Mouse (Mus musculus) CH12.LX (cell line): Measurements from ENCODE around the gene Nob1. TPM values are rescaled to one million over a fixed set of nuclear protein-coding genes. Genes with fewer than 3 reads are reported as not detected.

Experiments
- DNase-seq: peaks from one replicate; pipeline ENCODE4 v3.0.0-alpha.2; 2013; ENCODE audit errors: extremely low read depth
- H3K27ac ChIP-seq: 2 replicates; pipeline ENCODE4 v1.5.1; 2012; ENCODE audit warnings: low read depth, mild to moderate bottlenecking, control low read depth, moderate library complexity; ENCODE audit not compliant: insufficient read depth
- H3K27me3 ChIP-seq: replicated peaks from 2 replicates; pipeline ENCODE3; 2012; ENCODE audit warnings: inconsistent platforms
- H3K36me3 ChIP-seq, 2 experiments: replicated peaks in 1 of 2; 2 replicates each; pipeline versions ENCODE3 to v1.6.1; 2012; ENCODE audit warnings: inconsistent platforms in 1 of 2, low read length in 1 of 2, mild to moderate bottlenecking in 1 of 2, mixed read lengths in 1 of 2, moderate library complexity in 1 of 2; ENCODE audit not compliant: control insufficient read depth in 1 of 2, insufficient read depth in 1 of 2
- H3K4me1 ChIP-seq, 2 experiments: 2 replicates each; pipeline ENCODE4 v1.6.1; 2012; ENCODE audit warnings: inconsistent platforms in 1 of 2, moderate library complexity in 1 of 2; ENCODE audit not compliant: insufficient read depth in 2 of 2, control insufficient read depth in 1 of 2
- H3K4me2 ChIP-seq: 2 replicates; pipeline ENCODE4 v1.6.1; 2012; ENCODE audit warnings: low read depth, mild to moderate bottlenecking, control low read depth; ENCODE audit not compliant: poor library complexity, insufficient read depth, severe bottlenecking
- H3K4me3 ChIP-seq, 3 experiments: fragments of 150-350 bp in 1 of 3; sonication (generic) in 1 of 3; replicated peaks in 1 of 3; 2 replicates each; pipeline versions ENCODE3 to v1.5.1; 2011 to 2012; ENCODE audit warnings: low read depth in 2 of 3, low read length in 2 of 3, mild to moderate bottlenecking in 2 of 3, moderate library complexity in 2 of 3, control low read depth in 1 of 3, improper control_type of control experiment in 1 of 3, inconsistent platforms in 1 of 3, mixed read lengths in 1 of 3; ENCODE audit not compliant: poor library complexity in 1 of 3
- H3K79me2 ChIP-seq: replicated peaks from 2 replicates; pipeline ENCODE4 v1.6.1; 2012; ENCODE audit warnings: mild to moderate bottlenecking, moderate library complexity; ENCODE audit not compliant: control insufficient read depth, poor library complexity, insufficient read depth, severe bottlenecking; ENCODE audit errors: extremely low read depth
- H3K9ac ChIP-seq: 2 replicates; pipeline ENCODE4 v1.6.1; 2012; ENCODE audit warnings: low read depth, mild to moderate bottlenecking, control low read depth, moderate library complexity; ENCODE audit not compliant: insufficient read depth
- H3K9me3 ChIP-seq: replicated peaks from 2 replicates; pipeline ENCODE3; 2012; ENCODE audit warnings: low read length, inconsistent platforms, mixed read lengths
- BHLHE40 ChIP-seq: IDR thresholded peaks from 2 replicates; pipeline ENCODE4 v1.6.1; 2011; ENCODE audit warnings: mild to moderate bottlenecking, low read depth, low read length, improper control_type of control experiment
- CHD2 ChIP-seq: IDR thresholded peaks from 2 replicates; pipeline ENCODE4 v1.6.1; 2011; ENCODE audit warnings: low read length, improper control_type of control experiment
- E2F4 ChIP-seq: IDR thresholded peaks from 2 replicates; pipeline ENCODE4 v1.6.1; 2011; ENCODE audit warnings: low read depth, low read length, improper control_type of control experiment; ENCODE audit not compliant: insufficient replicate concordance
- ELF1 ChIP-seq: IDR thresholded peaks from 2 replicates; pipeline ENCODE4 v1.6.1; 2014; ENCODE audit warnings: low read depth, mild to moderate bottlenecking, inconsistent platforms, low read length, improper control_type of control experiment
- EP300 ChIP-seq: IDR thresholded peaks from 2 replicates; pipeline ENCODE4 v1.6.1; 2011; ENCODE audit warnings: low read length, improper control_type of control experiment
- HCFC1 ChIP-seq: IDR thresholded peaks from 2 replicates; pipeline ENCODE4 v1.6.1; 2012; ENCODE audit warnings: low read depth, mild to moderate bottlenecking, inconsistent platforms, low read length, improper control_type of control experiment
- IRF4 ChIP-seq: IDR thresholded peaks from 2 replicates; pipeline ENCODE4 v1.6.1; 2014; ENCODE audit warnings: low read depth, mild to moderate bottlenecking, inconsistent platforms, low read length, improper control_type of control experiment
- JUND ChIP-seq: conservative IDR thresholded peaks from 2 replicates; pipeline ENCODE4 v1.6.1; 2011; ENCODE audit warnings: low read depth, low read length, improper control_type of control experiment
- KAT2A ChIP-seq: IDR thresholded peaks from 2 replicates; pipeline ENCODE4 v1.6.1; 2012; ENCODE audit warnings: low read length, improper control_type of control experiment, inconsistent platforms; ENCODE audit not compliant: insufficient replicate concordance
- MAFK ChIP-seq: IDR thresholded peaks from 2 replicates; pipeline ENCODE4 v1.6.1; 2011; ENCODE audit warnings: low read length, improper control_type of control experiment; ENCODE audit not compliant: insufficient replicate concordance
- MAX ChIP-seq: IDR thresholded peaks from 2 replicates; pipeline ENCODE4 v1.6.1; 2011; ENCODE audit warnings: low read length, improper control_type of control experiment
- MYC ChIP-seq: IDR thresholded peaks from 2 replicates; pipeline ENCODE4 v1.6.1; 2011; ENCODE audit warnings: low read depth, mild to moderate bottlenecking, improper control_type of control experiment, low read length
- NELFE ChIP-seq: IDR thresholded peaks from 2 replicates; pipeline ENCODE4 v1.6.1; 2011; ENCODE audit warnings: low read depth, low read length, improper control_type of control experiment
- NRF1 ChIP-seq: IDR thresholded peaks from 2 replicates; pipeline ENCODE4 v1.6.1; 2014; ENCODE audit warnings: low read depth, mild to moderate bottlenecking, inconsistent platforms, low read length, improper control_type of control experiment, moderate library complexity
- PAX5 ChIP-seq: IDR thresholded peaks from 2 replicates; pipeline ENCODE4 v1.6.1; 2012; ENCODE audit warnings: low read length, inconsistent platforms, mixed read lengths
- POLR2A ChIP-seq: IDR thresholded peaks from 2 replicates; pipeline ENCODE4 v1.6.1; 2011; ENCODE audit warnings: low read depth, mild to moderate bottlenecking, improper control_type of control experiment, low read length
- POLR2AphosphoS2 ChIP-seq: IDR thresholded peaks from 2 replicates; pipeline ENCODE4 v1.6.1; 2011; ENCODE audit warnings: low read depth, low read length, improper control_type of control experiment
- RCOR1 ChIP-seq: conservative IDR thresholded peaks from 2 replicates; pipeline ENCODE4 v1.6.1; 2012; ENCODE audit warnings: low read depth, mild to moderate bottlenecking, inconsistent platforms, low read length, improper control_type of control experiment
- SMC3 ChIP-seq: IDR thresholded peaks from 2 replicates; pipeline ENCODE4 v1.6.1; 2011; ENCODE audit warnings: low read depth, low read length, improper control_type of control experiment
- TCF12 ChIP-seq: IDR thresholded peaks from 2 replicates; pipeline ENCODE4 v1.6.1; 2014; ENCODE audit warnings: low read depth, mild to moderate bottlenecking, inconsistent platforms, low read length, improper control_type of control experiment
- USF1 ChIP-seq: IDR thresholded peaks from 2 replicates; pipeline ENCODE4 v1.6.1; 2014; ENCODE audit warnings: low read depth, mild to moderate bottlenecking, inconsistent platforms, low read length, improper control_type of control experiment
- USF2 ChIP-seq: conservative IDR thresholded peaks from 2 replicates; pipeline ENCODE4 v1.6.1; 2011; ENCODE audit warnings: low read depth, low read length, improper control_type of control experiment
- ZMIZ1 ChIP-seq: IDR thresholded peaks from 2 replicates; pipeline ENCODE4 v1.6.1; 2012; ENCODE audit warnings: low read depth, mild to moderate bottlenecking, inconsistent platforms, low read length, improper control_type of control experiment
- dilution Hi-C: fragments of 300-500 bp; cut with MboI; formaldehyde crosslinking; loops from 2 replicates; pipeline ENCODE4 v1.14.3; 2020; ENCODE audit warnings: low sequenced_read_pairs; ENCODE audit not compliant: extremely low pct_unique_long_range_greater_than_20kb, extremely low pct_ligation_motif_present
- in situ Hi-C: fragments of 300-500 bp; cut with MboI; formaldehyde crosslinking; loops from 3 replicates; pipeline ENCODE4 v1.14.3; 2019; ENCODE audit warnings: low sequenced_read_pairs, low pct_ligation_motif_present, low pct_unique_long_range_greater_than_20kb, mixed read lengths
- polyA plus RNA-seq: library from polyadenylated mRNA; unstranded; fragments of >175 nt; gene quantifications from 2 replicates; pipeline ENCODE4 v1.2.1, GENCODE M21; 2012; ENCODE audit warnings: low read depth; ENCODE audit not compliant: insufficient read length
- total RNA-seq, 2 experiments: library from RNA; depleted of rRNA; stranded (reverse); fragments of 300-350 nt in 1 of 2; fragments of >200 nt in 1 of 2; gene quantifications; 2 replicates each; pipeline ENCODE4 v1.2.3; 2012 to 2014

Nob1 gene
- total and polyA plus RNA-seq, 3 experiments: 21.4 to 109 (median 73.1) TPM

DNA sequence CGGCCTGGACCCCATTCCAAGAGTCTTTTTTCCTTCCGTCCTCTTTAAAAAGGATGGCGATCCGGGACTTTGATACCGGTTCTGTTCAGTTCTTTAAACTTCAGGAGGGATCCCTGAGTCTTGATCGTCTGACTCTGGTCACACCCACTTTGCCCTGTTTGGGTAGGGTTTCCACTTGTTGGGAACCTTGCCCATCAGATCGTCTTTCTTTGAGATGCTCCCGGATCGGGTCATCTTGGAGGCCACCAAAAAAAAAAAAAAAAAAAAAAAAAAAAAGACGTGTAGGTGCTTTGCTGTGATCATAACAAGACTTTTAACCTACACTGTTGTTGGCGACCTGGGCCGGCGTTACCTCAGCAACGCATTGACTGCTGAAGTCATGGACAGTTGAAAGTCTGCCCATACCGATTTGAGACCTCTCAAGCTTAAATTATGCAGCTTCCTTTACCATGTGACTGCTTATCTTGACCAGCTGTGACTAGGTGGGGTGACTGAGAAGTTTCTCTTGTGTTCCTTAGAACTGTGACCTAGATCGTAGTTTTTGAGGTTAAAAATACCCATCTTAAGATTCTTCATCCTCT is 12.1 kb upstream of the Nob1 start (continued):
- no peak for TF ChIP-seq RCOR1
- TF ChIP-seq E2F4: no peak
- TF ChIP-seq ELF1: no peak; the same call in 1 of the 2 replicates
- TF ChIP-seq USF2: peak; percentile 44
- TF ChIP-seq EP300: no peak
- no peak for TF ChIP-seq MAFK
- no peak for TF ChIP-seq PAX5
- TF ChIP-seq SMC3: no peak

DNA sequence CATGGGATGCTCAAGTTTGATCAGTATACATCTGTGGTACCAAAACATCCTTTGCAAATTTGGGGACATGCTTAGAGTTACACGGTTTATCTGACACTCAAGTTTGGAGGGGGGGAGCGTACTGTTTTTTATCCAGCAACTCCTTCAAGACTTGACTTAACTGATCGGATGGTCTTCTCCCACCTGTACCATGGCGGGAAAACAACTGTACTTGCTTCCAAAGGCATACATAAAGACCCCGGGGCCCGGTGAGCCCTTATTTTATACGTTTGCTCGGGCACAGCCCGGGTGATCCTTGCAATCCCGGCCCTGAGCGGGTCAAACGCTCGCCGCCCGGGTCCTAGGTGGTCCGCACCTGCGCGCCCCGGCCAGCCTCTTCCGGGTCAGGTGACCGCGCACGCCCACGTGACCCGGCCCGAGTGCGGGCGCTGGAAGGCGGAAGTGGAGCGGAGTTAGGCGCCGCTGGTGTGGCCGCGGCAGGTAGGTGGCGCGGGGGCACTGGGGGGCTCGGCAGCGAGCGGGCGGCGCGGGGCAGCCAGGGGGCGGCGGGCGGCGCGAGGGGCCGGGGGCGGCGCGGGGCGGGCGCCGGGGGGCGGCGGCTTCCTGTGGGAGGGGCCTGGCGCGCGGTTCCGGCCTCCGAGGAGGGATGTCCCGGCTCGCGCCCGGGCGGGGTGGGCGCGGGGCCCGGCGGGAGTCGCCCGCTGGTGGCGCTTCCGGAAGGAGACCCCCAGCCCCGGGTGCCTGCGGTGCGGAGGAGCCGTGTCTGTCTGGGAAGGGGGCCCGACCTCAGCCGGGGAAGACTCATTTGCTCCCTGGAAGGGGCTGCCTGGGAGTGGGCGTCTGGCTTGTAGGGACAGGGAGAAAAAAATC is 11.3 kb upstream of the Nob1 start, which contains the start of gene Wwp2:
Gene Wwp2, plus strand, starts transcription at position 404 of the 870 bp plus-strand sequence.
- Histone ChIP-seq H3K9me3 (no peaks in the 10 kb centered on the region), H3K9ac (peak within 1 kb of the TSS; percentile 91), H3K27ac (peak within 1 kb of the TSS; percentile 65; the same call in 1 of the 2 replicates), H3K4me2 (peak within 1 kb of the TSS; percentile 90), H3K27me3 (peaks cover under 1% of the 10 kb centered on the region), H3K79me2 (no peaks in the 10 kb centered on the region; the same call in 1 of the 2 replicates), H3K4me1 (peaks cover 13 to 37% of the 10 kb centered on the region in 2 experiments), H3K4me3 (peak within 1 kb of the TSS; percentile 87 to 92 (median 89)), H3K36me3 (peaks cover 0 to 3% of the 10 kb centered on the region in 2 experiments)
- TF ChIP-seq NELFE (peak; percentile 48; the same call in 1 of the 2 replicates), TCF12 (peak; percentile 68; the same call in 1 of the 2 replicates), ELF1 (peak; percentile 98), JUND (no peak), USF1 (peak; percentile 96), USF2 (peak; percentile 93), HCFC1 (peak; percentile 72), BHLHE40 (peak; percentile 96), ZMIZ1 (no peak), POLR2A (peak; percentile 69; the same call in 1 of the 2 replicates), MAFK (no peak), E2F4 (0 out of 2 replicates have a peak, but pooled peaks have one; percentile 52), CHD2 (no peak; the same call in 1 of the 2 replicates), IRF4 (no peak), MYC (no peak), MAX (peak; percentile 81; the same call in 1 of the 2 replicates), KAT2A (0 out of 2 replicates have a peak, but pooled peaks have one; percentile 45), POLR2AphosphoS2 (peak; percentile 65; the same call in 1 of the 2 replicates), NRF1 (peak; percentile 72)
- peak; percentile 66 for DNase-seq
- dilution Hi-C loops (no loop called here), in situ Hi-C loops (no loop called here)
